Mouse (Mus musculus) megakaryocyte, embryonic 14.5 days (primary cell): Measurements from ENCODE around the gene Ldlrad3. TPM values are rescaled to one million over a fixed set of nuclear protein-coding genes. Genes with fewer than 3 reads are reported as not detected.
A peak's percentile ranks its signal among the peaks of the same experiment; 100 is the strongest.

Experiments
- H3K27me3 ChIP-seq: replicated peaks from 2 replicates; pipeline ENCODE3; 2012; ENCODE audit warnings: inconsistent platforms
- H3K36me3 ChIP-seq: replicated peaks from 2 replicates; pipeline ENCODE3; 2012; ENCODE audit warnings: low read length, inconsistent platforms, mixed read lengths
- H3K4me1 ChIP-seq: 2 replicates; pipeline ENCODE4 v1.6.1; 2012; ENCODE audit warnings: inconsistent platforms
- H3K4me3 ChIP-seq: replicated peaks from 2 replicates; pipeline ENCODE3; 2012; ENCODE audit warnings: moderate library complexity, mild to moderate bottlenecking, inconsistent platforms
- H3K9me3 ChIP-seq: 2 replicates; pipeline ENCODE4 v1.6.1; 2012; ENCODE audit warnings: inconsistent platforms
- FLI1 ChIP-seq: IDR thresholded peaks from 2 replicates; pipeline ENCODE4 v1.6.1; 2012; ENCODE audit warnings: low read length, inconsistent platforms, mixed read lengths
- GATA1 ChIP-seq: IDR thresholded peaks from 3 replicates; pipeline ENCODE4 v1.6.1; 2012; ENCODE audit warnings: mixed read lengths, low read length, inconsistent platforms, borderline replicate concordance
- polyA plus RNA-seq: library from polyadenylated mRNA; stranded (reverse); fragments of >175 nt; gene quantifications from 2 replicates; pipeline ENCODE4 v1.2.3, GENCODE M21; 2012; ENCODE audit warnings: low replicate concordance; ENCODE audit not compliant: insufficient read depth

The Ldlrad3 gene
- polyA plus RNA-seq, 1 experiment = 0.22 TPM

GRCm38 (mm10) chr2:102191736-102192135 lies 5.6 kb upstream of the Ldlrad3 start:
- Histone ChIP-seq H3K4me1 (peaks cover 17% of the 10 kb centered on the region), H3K36me3 (no peaks in the 10 kb centered on the region), H3K27me3 (no peaks in the 10 kb centered on the region), H3K4me3 (no peak overlapping the region), H3K9me3 (peaks cover 26% of the 10 kb centered on the region)
- TF ChIP-seq FLI1 (no peak), GATA1 (no peak)

GRCm38 (mm10) chr2:102190956-102191355 lies 4.8 kb upstream of the Ldlrad3 start:
- Histone ChIP-seq H3K27me3 (peaks cover under 1% of the 10 kb centered on the region), H3K36me3 (no peaks in the 10 kb centered on the region), H3K9me3 (peaks cover 26% of the 10 kb centered on the region), H3K4me3 (no peak overlapping the region), H3K4me1 (peaks cover 20% of the 10 kb centered on the region)
- TF ChIP-seq GATA1 = no peak
- TF ChIP-seq FLI1 = no peak

- TF ChIP-seq GATA1 (no peak), FLI1 (no peak)
- Histone ChIP-seq H3K9me3 (no peaks in the 10 kb centered on the region), H3K36me3 (no peaks in the 10 kb centered on the region), H3K27me3 (peaks cover 33% of the 10 kb centered on the region), H3K4me3 (peak overlapping the region; percentile 92), H3K4me1 (peaks cover 39% of the 10 kb centered on the region)
Measured at GRCm38 (mm10) chr2:102185069-102185950, 875 bp downstream of the Ldlrad3 start.

- Histone ChIP-seq H3K4me1 (peaks cover 39% of the 10 kb centered on the region), H3K27me3 (peaks cover 37% of the 10 kb centered on the region), H3K9me3 (no peaks in the 10 kb centered on the region), H3K36me3 (no peaks in the 10 kb centered on the region), H3K4me3 (no peak overlapping the region)
- no peak for TF ChIP-seq FLI1
- TF ChIP-seq GATA1 = no peak
Measured at GRCm38 (mm10) chr2:102183720-102184480, 2.3 kb downstream of the Ldlrad3 start.

DNA sequence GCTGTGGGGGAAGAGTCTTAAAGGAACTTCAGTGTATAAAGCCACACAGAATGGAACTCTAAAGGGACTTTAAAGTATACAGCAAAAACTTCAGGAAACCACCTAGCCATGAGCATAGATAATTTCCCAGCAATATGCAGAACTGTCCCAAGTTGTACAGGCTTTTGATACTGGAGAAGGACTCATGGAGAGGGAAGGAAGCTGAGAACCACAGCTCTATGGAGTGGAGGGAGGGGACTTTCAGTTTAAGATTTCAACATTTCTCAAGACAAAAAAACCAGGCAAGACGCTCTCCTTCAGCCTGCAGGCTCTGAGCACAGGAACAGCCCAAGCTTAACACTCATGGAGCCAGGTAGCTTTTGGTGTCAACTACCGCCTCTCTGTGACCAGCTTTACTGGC lies 4.7 kb downstream of the Ldlrad3 start:
- TF ChIP-seq FLI1 = no peak
- no peak for TF ChIP-seq GATA1

DNA sequence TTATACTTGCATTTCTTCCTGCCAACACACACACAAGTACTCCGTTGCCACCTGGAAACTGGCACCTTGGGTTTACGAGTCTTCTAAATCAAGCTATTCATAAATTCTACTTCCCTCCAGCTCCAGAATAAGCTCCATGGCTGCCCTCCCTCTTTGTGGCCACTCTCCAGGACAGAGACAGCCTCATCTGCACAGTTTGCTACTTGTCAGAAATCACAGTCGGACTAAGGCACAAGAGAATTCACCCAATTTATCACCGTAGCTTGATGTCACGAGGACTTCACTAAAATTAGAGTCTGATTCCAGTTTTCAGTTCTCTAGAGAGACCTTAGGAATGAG lies 9.8 kb downstream of the Ldlrad3 start:
- H3K27me3 ChIP-seq = peaks cover 8% of the 10 kb centered on the region
- no peak for TF ChIP-seq GATA1
- no peak for TF ChIP-seq FLI1
- no peak overlapping the region for H3K4me3 ChIP-seq
- H3K4me1 ChIP-seq = peaks cover 7% of the 10 kb centered on the region
- H3K36me3 ChIP-seq = no peaks in the 10 kb centered on the region
- no peaks in the 10 kb centered on the region for H3K9me3 ChIP-seq

More for the DNA sequence above, 4.7 kb downstream of the Ldlrad3 start:
- Histone ChIP-seq H3K4me1 (peaks cover 30% of the 10 kb centered on the region), H3K9me3 (no peaks in the 10 kb centered on the region), H3K4me3 (peak overlapping the region; percentile 35), H3K36me3 (no peaks in the 10 kb centered on the region), H3K27me3 (peaks cover 39% of the 10 kb centered on the region)

GRCm38 (mm10) chr2:102175741-102176433 lies 10.3 kb downstream of the Ldlrad3 start:
- peaks cover 8% of the 10 kb centered on the region for H3K27me3 ChIP-seq
- no peaks in the 10 kb centered on the region for H3K36me3 ChIP-seq
- H3K4me3 ChIP-seq = no peak overlapping the region
- no peak for TF ChIP-seq FLI1
- no peak for TF ChIP-seq GATA1
- H3K9me3 ChIP-seq = no peaks in the 10 kb centered on the region
- peaks cover 2% of the 10 kb centered on the region for H3K4me1 ChIP-seq

GRCm38 (mm10) chr2:102172458-102172857 lies 13.7 kb downstream of the Ldlrad3 start:
- Histone ChIP-seq H3K4me1 (no peaks in the 10 kb centered on the region), H3K27me3 (peaks cover 3% of the 10 kb centered on the region), H3K36me3 (no peaks in the 10 kb centered on the region), H3K4me3 (no peak overlapping the region), H3K9me3 (no peaks in the 10 kb centered on the region)
- TF ChIP-seq GATA1 (no peak), FLI1 (no peak)

- no peak overlapping the region for H3K4me3 ChIP-seq
- no peaks in the 10 kb centered on the region for H3K36me3 ChIP-seq
- TF ChIP-seq FLI1 (no peak), GATA1 (no peak)
- H3K9me3 ChIP-seq = no peaks in the 10 kb centered on the region
- no peaks in the 10 kb centered on the region for H3K4me1 ChIP-seq
- H3K27me3 ChIP-seq = peaks cover 3% of the 10 kb centered on the region
Measured at GRCm38 (mm10) chr2:102166550-102167325, 19.4 kb downstream of the Ldlrad3 start.
